Mouse (Mus musculus) heart, adult 8-10 months (tissue): ENCODE measurements at regions not wholly inside any gene's neighbourhood (a gene's known extent, or its start where the extent isn't known, plus 50 kb on each side); places are given as distances from the start of the nearest gene placed in this dataset.

Experiments
- DNase-seq: peaks from one replicate; pipeline ENCODE4 v3.0.0; 2022; ENCODE audit warnings: low spot score

DNA sequence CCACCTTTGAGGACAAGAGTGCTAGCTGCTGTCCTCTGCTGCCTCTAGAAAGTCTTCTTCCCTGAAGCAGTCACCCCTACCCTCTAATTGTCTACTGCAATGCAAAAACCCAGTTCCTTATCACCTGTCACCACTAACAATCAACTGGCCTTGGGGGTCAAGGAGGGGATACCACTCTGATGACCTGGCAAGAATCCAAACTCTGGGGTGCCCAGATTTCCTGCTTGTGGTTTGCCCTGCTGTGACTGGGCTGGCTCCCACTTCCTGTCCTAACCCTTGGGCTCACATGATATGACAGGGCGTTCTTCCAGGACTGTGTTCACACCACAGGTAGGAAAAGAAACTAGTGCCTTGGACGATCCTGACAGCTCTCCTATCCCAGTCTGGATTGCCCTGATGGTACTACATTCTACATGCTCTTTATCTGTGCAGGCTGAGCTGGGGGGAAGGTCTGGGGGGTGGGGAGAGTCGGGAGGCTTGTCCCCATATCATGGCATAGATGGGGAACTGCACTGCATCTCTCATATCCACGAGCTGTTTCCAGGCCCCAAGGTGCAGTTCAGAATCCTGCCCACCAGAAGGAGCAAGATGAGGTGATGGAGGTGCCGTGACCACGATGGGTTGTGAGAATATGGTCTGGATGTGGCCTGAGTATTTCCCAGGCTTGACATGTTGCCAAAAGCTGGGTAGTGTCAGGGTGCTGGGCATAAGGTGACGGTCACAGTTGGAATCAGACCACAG, 81.0 kb downstream of the Maf start:
- DNase-seq, result no peak

DNA sequence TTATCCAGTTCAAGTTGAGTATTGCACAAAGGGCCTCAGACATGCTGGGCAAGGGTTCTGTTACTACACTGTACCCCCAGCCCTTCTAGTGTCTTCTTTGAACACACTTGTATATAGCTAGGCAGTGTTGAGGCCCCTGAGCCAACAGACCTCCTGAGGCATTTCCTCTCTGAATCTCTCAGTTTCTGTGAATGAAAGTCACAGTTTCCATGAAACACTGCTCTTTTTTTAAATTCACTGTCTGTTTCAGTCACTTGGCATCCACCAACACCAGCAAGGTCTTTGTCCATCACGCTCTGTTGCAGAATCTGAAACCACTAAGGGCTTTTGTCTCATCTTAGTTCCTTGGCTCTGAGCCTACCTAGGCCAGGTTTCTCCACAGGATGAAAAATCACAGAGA, 82.5 kb downstream of the Maf start:
- no peak for DNase-seq

- DNase-seq, result peak; percentile 41
Measured at GRCm38 (mm10) chr8:115618049-115618760, 89.4 kb downstream of the Maf start.

DNA sequence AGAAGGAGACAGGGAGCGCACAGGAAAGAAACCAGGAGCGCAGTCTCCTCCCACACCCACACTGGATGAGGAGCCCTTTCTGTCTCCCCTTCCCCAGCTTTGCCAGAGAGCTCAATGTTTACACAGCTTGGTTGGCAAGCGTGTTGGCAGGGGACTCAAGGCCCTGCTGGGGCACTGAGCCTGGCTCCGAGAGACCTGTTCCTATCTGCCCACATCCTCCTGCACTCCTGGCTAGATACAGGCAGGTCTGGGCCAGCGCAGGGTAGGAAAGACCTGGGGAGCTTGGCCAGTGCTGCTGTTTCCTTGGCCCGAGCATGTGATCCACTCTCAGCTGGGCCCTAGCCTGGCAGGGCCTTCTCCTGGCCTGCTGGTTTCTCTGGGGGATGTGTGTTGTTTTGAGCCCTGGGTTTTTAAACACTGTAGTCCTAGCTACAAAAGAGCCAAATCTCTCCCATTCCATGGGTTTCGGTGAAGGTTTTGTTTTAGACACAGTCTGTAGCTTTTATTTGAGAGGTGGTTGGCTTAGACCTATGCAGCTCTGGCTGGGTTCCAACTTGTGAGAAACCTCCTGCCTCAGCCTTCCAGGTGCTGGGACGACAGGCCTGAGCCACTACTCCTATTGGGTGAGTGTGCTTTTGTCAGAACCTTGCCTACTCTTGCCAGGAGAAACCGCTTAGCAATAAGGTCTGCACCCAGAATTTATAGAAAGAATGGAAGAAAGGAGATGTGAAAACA, 90.6 kb downstream of the Maf start:
- no peak for DNase-seq

DNA sequence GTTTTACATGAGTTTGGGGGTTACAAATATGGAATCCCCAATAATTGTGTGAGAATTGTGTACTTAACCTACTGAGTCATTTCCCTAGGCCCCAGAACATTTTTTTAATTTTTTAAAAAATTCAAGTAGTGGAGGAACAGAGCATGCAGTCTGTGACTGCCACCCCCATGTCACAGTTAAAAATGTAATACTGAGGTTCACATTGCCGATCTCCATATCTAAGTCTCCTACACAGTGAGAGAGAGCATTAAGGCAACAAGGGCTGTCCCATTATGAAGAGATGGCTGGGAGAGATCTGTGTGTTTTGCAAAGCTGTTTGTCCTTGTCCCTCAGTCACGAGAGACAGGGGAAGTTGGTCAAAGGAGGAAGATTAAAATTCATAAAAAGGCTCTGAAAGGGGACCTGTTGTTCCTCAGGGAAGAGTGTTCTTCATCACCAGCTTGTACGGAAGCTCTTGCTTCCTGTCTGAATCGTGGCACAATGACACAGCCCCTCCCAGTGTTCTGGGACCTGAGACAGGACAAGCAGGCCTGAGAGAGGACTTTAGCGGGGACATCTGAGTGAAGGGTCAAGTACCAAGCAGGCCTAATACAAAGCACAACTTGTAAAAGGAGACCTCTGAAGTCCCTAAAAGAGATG, 93.5 kb downstream of the Maf start:
- DNase-seq, result peak; percentile 42

DNA sequence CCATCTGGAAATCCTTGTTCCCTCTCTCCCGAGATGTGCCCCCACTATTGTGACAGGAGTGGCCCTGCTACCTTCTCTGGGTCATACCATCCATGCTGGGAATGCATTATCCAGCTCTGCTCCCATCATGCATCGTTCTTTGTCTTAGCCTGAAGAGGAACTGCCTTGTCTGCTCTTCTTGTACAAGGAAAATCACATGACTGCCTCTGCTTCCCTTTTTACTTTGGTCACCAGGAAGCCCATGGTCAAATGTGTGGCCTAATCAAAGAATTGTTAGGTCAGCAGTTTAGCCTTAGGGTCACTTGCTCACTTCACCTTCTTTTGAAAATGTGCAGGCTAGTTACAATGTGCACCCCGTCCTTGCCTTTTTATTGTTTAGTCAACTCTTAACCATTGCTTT, 95.5 kb downstream of the Maf start:
- peak; percentile 33 for DNase-seq

DNA sequence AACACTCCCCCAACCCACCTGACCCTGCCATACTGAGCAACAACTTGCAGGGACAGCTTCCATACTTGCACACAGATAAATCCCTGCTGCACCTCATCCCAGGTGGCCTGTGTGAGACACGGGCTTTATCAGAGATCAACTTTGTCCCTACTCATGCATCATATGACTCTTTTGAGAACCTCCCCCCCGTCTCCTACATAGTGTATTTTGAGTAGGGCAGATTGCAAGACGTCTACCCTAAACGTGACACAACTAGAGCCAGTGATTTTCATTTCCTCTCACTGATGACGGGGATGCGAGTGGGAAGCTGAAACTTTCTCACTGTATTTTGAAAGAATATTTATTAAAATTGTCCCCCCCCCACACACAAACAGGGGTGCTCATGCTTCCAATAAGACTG, 107.8 kb downstream of the Maf start:
- no peak for DNase-seq

- DNase-seq, result peak; percentile 50
Measured at GRCm38 (mm10) chr8:115597226-115597953, 110.2 kb downstream of the Maf start.

GRCm38 (mm10) chr8:115589721-115590120, 117.9 kb downstream of the Maf start:
- no peak for DNase-seq

DNA sequence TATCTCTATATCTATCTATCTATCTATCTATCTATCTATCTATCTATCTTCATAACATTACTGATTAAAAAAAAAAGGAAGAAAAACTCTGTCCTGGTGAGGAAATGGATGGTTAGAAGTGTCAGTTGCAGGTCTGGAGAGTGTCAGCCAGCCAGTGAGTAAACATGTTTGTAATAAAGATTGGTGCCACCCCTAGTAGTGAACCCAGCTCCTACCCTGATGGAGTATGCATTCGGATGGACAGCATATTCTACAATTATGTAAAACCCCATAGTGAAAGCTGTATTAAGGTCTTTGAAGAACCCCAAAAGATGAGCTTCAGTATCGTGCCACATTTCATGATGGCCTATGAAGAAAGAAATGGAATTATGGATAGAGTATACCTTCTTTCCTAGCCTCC, 118.5 kb downstream of the Maf start:
- no peak for DNase-seq

DNA sequence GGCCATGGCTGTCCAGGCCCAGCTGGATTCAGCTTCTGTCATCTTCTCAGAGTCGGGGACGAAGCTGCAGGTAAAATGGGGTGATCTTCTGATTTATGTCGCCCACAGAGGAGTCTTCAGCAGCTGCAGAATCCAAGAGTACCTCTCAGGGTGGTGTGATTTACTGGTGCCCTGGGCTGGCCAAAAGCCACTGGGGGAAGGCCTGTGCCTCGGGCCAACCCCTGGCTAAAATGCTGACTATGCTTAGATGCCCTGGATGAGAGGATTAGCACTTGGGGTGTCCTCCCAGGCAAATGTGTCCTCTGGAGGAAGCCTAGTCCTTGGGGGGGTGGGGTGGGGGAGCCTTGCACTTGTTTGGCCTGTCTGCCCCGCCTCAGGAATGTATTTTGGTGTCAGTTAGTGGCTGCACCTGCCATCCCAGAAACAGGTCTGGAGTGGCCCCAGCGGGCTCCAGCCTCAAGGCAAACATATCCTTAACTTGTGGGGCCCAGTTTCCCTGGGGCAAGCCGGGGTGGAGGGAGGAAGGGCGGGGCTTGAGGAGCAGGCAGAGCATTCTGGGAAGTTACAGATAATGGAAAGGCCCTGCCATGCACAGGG, 123.2 kb downstream of the Maf start:
- DNase-seq, result no peak

DNA sequence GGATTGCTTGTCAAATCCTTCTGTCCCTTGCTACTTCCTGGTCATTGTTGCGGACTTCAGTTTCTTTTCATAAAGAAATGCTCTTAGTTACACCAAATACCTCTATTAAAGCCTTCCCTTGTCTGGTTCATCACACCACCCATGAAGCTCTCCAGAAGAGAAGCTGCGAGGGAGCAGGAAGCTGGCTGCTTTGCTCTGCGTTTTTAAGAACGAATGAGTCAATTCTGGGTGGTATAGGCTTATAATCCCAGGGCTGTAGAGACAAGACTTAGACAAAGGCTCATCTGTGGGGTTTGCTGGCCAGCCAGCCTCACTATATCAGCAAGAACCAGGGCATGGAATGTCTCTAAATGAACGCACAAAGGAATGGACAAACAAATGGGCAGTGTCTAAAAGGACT, 124.4 kb downstream of the Maf start:
- no peak for DNase-seq

DNA sequence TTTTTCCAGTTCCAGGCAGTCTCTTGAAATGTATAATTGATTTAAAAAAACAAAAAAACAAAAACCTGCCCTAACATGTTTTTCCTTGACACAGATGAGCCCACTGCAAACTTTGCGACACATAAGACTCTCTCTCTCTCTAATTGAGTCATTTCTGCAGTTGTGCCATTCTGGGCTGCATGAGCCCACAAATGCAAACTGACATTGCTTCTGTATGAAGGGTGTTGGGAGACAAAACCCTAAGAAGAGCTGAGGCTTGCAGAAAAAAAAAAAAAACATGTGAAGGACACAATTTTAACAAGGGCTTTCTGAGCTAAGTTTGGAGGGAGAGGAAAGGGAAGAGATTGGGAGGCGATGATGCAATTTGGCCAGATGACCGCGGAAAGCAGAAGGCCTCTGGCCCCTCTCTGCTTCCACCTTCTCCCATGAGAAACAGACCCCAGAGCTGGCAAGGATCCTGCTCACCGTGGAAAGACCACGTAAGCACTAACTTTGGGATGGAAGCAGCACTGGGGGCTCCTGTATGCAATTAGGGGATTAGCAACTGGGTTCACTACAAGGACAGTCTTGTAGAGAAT, 125.6 kb downstream of the Maf start:
- DNase-seq, result peak; percentile 25

DNA sequence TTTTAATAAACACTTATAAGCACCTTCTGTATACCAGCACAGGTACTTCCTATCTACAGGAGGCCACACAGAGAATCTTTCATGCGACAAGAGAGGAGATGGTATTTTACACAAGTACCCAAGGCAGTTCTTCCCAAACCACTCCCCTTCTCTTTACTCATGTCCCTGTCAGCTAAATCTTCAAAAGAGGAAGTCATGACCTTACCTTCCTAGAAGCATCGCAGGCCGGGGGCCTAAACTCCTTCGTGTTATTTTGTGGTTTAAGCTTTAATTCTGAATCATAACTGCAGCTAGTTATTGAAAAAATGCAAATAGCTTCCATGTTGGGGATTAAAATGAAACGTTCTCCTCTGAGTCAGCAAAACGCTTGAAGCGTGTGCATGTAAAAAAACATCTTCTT, 139.2 kb downstream of the Maf start:
- no peak for DNase-seq

DNA sequence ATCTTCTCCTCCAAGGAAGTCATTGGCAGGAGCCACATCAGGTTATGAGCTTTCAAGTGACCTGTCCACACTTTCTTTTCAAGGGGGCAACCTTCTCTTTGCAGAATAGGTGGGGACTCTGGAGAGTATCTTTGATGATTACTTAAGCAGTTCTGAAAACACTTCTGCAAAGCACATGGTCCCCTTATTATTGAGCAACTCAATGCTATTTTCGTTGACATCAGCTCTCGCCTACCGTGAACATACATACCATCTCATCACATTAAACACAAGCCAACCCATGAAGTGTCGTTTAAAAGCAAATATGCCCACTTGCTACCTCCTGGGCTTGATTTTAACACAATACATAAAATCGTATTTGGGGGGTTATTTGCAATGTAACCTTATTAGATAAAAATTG, 141.8 kb downstream of the Maf start:
- no peak for DNase-seq

DNA sequence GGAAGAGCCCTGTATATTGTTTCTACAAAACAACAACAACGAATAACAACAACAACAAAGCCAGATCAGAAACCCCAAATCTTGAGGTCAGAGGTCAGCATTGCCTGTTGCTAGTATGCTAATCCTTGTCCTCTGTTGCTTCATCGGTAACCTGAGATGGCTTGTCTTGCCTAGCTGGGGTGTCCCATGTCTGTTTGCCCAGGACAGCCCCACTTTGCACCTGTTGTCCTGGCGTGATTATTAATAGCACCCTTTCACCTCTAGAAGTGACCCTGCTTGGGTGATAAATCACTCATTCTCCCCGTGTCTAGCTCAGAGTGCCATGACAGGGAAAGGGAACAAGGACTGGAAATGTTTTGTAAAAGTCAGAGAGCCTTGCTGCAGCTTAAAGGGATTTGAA, 145.2 kb downstream of the Maf start:
- DNase-seq, result no peak

- no peak for DNase-seq
Measured at GRCm38 (mm10) chr8:115560985-115561916, 146.3 kb downstream of the Maf start.

GRCm38 (mm10) chr8:115555452-115555851, 152.1 kb downstream of the Maf start:
- no peak for DNase-seq

DNA sequence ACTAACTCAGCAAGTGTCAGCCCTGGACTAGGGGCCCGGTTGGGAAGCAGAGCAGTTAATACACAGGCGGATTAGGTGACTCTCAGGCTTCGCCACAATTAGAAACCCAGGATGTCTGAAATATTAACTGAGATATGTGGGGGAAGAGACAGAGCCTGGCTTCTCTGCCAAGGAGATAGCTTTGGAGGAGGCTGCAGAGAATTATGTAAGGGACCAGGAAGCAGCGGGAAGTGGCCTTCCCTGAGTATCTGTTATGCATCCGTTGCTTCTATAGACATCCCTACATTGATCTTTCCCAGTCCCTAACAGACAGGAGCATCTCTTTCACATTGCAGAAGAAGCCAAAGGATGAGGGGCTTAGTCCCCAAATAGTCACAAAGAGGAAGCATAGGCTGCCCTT, 153.4 kb downstream of the Maf start:
- no peak for DNase-seq

GRCm38 (mm10) chr8:115551262-115551661, 156.3 kb downstream of the Maf start:
- no peak for DNase-seq
